Mouse (Mus musculus) heart, postnatal 0 days (tissue): ENCODE measurements around the gene G6pc2. TPM values are rescaled to one million over a fixed set of nuclear protein-coding genes. Genes with fewer than 3 reads are reported as not detected.

Experiments
- ATAC-seq: fragments of 200-750 bp; cut with Nextera tagmentation; 2 replicates; pipeline ENCODE4 v1.8.0; 2017; ENCODE audit warnings: low read depth, moderate number of reproducible peaks, moderate library complexity; ENCODE audit not compliant: insufficient read depth
- DNase-seq: peaks from one replicate; pipeline ENCODE4 v3.0.0-alpha.2; 2016; ENCODE audit warnings: low spot score
- H3K27ac ChIP-seq: fragments of 300-500 bp; sonication (generic); 2 replicates; pipeline ENCODE4 v1.5.1; 2014; ENCODE audit warnings: low read depth, mild to moderate bottlenecking
- H3K27me3 ChIP-seq: fragments of 300-500 bp; sonication (generic); 2 replicates; pipeline ENCODE4 v1.6.1; 2014; ENCODE audit warnings: low read length, mixed read lengths; ENCODE audit not compliant: control insufficient read depth, insufficient read depth
- H3K36me3 ChIP-seq: fragments of 300-500 bp; sonication (generic); replicated peaks from 2 replicates; pipeline ENCODE4 v1.6.1; 2014; ENCODE audit warnings: low read length, mixed read lengths; ENCODE audit not compliant: control insufficient read depth, insufficient read depth
- H3K4me1 ChIP-seq: fragments of 300-500 bp; sonication (generic); 2 replicates; pipeline ENCODE4 v1.6.1; 2014; ENCODE audit warnings: antibody characterized with exemption; ENCODE audit not compliant: control insufficient read depth, insufficient read depth
- H3K4me2 ChIP-seq: fragments of 300-500 bp; sonication (generic); 2 replicates; pipeline ENCODE4 v1.6.1; 2014; ENCODE audit warnings: low read depth, mild to moderate bottlenecking, low read length, moderate library complexity
- H3K4me3 ChIP-seq: fragments of 300-500 bp; sonication (generic); 2 replicates; pipeline ENCODE4 v1.5.1; 2014; ENCODE audit warnings: low read depth, low read length
- H3K9ac ChIP-seq: fragments of 300-500 bp; sonication (generic); replicated peaks from 2 replicates; pipeline ENCODE4 v1.6.1; 2014; ENCODE audit warnings: low read depth, low read length, mixed read lengths
- H3K9me3 ChIP-seq: fragments of 300-500 bp; sonication (generic); replicated peaks from 2 replicates; pipeline ENCODE4 v1.6.1; 2016; ENCODE audit warnings: low read length; ENCODE audit not compliant: control insufficient read depth
- CTCF ChIP-seq: IDR thresholded peaks from 2 replicates; pipeline ENCODE4 v1.5.1; 2016; ENCODE audit warnings: antibody characterized with exemption, control low read depth, low read depth
- EP300 ChIP-seq: IDR thresholded peaks from 2 replicates; pipeline ENCODE4 v1.6.1; 2016; ENCODE audit warnings: antibody characterized with exemption, low read depth
- WGBS: fragments of 180-500 bp; shearing (Covaris S2); extraction: QIAGEN DNeasy Blood & Tissue Kit; methylation state at CpG from one replicate; pipeline ENCODE4 v1.1.7; 2014; 5-methylcytosine and 5-hydroxymethylcytosine counted together
- polyA plus RNA-seq: library from polyadenylated mRNA; unstranded; fragments of >200 nt; fragmentation: Nextera tagmentation; extraction: Ambion mirVana; gene quantifications from 2 replicates; pipeline ENCODE4 v1.2.1, GENCODE M21; 2015
- total RNA-seq: library from RNA; depleted of rRNA; stranded (reverse); fragments of >200 nt; gene quantifications from 2 replicates; pipeline ENCODE4 v1.2.3, GENCODE M21; 2014; ENCODE audit warnings: low replicate concordance; rRNA removed

Gene G6pc2
- total and polyA plus RNA-seq, 2 experiments from 2014 or later = not detected

DNA sequence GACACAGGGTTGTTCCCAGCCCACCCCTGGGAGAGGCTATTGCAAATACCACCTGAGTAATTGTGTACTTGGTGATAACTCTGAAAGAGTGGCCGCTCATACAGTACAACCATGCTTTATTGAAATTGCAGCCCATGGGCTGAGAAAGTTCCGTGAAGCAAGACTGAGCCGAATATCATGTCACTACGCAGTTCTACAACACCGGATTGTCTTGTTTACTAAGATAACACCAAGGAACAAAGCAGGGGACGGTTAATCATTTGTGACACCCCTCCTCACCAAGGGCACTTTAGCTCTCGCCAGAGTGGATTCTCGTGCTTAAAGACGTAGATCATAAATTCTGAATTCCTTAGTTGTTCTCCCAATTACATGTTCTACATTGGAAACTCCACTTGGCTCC lies 28.4 kb downstream of the G6pc2 start:
- 74% methylated on average over 9 of the region's 9 CpGs for WGBS
- H3K4me3 ChIP-seq = no peak overlapping the region

DNA sequence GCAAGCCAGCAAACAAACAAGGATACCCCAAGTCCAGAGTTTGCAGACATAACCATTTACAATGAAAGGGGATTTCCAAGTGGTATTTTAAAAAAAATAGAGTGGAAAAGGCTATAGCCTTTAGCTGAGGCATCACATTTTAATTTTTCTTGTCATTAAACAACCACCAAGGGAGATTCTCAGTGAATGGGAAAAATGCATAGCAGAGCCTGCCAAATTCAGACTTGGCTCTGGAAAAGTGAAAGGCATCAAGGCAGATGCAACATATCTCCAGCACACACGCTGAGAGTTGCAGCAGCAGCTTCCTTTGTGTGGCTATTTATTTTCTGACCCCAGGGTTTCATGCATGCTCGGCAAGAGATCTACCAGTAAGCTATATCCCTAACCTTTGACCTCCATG lies 34.1 kb downstream of the G6pc2 start:
- H3K4me3 ChIP-seq = no peak overlapping the region
- WGBS = 39% methylated on average over 2 of the region's 2 CpGs
- no peaks in the 10 kb centered on the region for H3K9me3 ChIP-seq
- H3K36me3 ChIP-seq = no peaks in the 10 kb centered on the region
- no peak overlapping the region for H3K9ac ChIP-seq
- H3K4me2 ChIP-seq = no peak overlapping the region
- no peaks in the 10 kb centered on the region for H3K27me3 ChIP-seq
- DNase-seq = no peak
- no peak overlapping the region for H3K27ac ChIP-seq
- ATAC-seq = no peak
- H3K4me1 ChIP-seq = no peaks in the 10 kb centered on the region
- no peak for TF ChIP-seq CTCF
- no peak for TF ChIP-seq EP300

More for the DNA sequence above, 28.4 kb downstream of the G6pc2 start:
- H3K27ac ChIP-seq = no peak overlapping the region
- H3K9me3 ChIP-seq = no peaks in the 10 kb centered on the region
- no peak overlapping the region for H3K9ac ChIP-seq
- H3K4me1 ChIP-seq = no peaks in the 10 kb centered on the region
- DNase-seq (no peak), ATAC-seq (no peak)
- no peaks in the 10 kb centered on the region for H3K27me3 ChIP-seq
- TF ChIP-seq EP300 = no peak
- TF ChIP-seq CTCF = no peak
- no peaks in the 10 kb centered on the region for H3K36me3 ChIP-seq
- no peak overlapping the region for H3K4me2 ChIP-seq

DNA sequence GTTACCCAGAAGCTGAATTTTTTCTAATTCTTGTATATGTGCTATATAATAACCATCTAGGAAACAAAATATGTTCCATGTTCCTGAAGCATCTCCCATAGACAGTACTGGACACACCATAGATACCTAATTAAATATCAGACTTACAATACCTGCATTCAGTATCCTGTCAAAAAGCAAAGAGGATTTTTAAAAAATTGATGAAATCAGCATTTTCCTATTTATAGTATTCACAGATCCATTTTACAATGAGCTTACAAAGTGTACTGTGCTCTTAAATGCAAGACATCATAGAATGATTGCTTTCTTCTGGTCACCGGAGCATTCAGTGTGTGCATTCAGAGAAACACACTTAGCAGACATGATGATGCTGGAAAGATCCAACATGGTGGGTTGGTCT lies 36.2 kb downstream of the G6pc2 start:
- no peak for TF ChIP-seq EP300
- no peak for TF ChIP-seq CTCF
- no peaks in the 10 kb centered on the region for H3K27me3 ChIP-seq
- no peak overlapping the region for H3K27ac ChIP-seq
- no peak for ATAC-seq
- 97% methylated on average over 1 of the region's 1 CpGs for WGBS
- H3K9me3 ChIP-seq = no peaks in the 10 kb centered on the region
- H3K4me3 ChIP-seq = no peak overlapping the region
- no peaks in the 10 kb centered on the region for H3K36me3 ChIP-seq
- no peak overlapping the region for H3K4me2 ChIP-seq
- DNase-seq = no peak
- H3K9ac ChIP-seq = no peak overlapping the region
- no peaks in the 10 kb centered on the region for H3K4me1 ChIP-seq

- 61% methylated on average over 16 of the region's 16 CpGs for WGBS
- Histone ChIP-seq H3K4me2 (no peak overlapping the region), H3K9me3 (no peaks in the 10 kb centered on the region), H3K4me1 (no peaks in the 10 kb centered on the region), H3K4me3 (no peak overlapping the region), H3K27ac (no peak overlapping the region), H3K9ac (no peak overlapping the region), H3K27me3 (no peaks in the 10 kb centered on the region), H3K36me3 (no peaks in the 10 kb centered on the region)
- TF ChIP-seq EP300 (no peak), CTCF (no peak)
- ATAC-seq (no peak), DNase-seq (no peak)
Measured at GRCm38 (mm10) chr2:69248221-69248755, 37.4 kb downstream of the G6pc2 start.

DNA sequence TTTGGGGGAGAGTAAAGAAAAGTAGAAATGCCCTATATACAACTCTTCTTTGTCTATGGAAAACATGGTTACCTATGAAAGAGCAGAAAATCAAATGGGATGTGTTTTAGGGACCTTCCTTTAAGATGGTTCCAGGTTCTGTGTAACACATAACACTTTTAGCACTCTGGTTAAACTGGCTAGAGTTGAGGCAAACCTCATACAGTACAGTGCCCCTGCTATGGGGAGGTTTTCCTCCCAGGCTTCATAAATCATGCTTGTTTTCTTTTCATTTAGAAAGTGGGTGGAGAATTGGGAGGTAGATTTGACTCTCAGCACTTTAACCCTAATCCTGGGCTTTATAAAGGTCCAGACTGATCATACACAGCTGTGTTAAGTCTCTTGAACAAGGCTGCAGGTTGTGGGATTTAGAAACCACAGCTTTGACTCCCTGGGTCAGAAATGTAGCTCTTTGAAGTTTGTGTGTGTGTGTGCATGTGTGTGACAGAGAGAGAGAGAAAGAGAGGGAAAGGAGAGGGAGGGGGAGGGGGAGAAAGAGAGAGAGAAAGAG lies 53.3 kb downstream of the G6pc2 start:
- no peak overlapping the region for H3K4me3 ChIP-seq
- DNase-seq = no peak
- H3K9me3 ChIP-seq = no peaks in the 10 kb centered on the region
- no peak overlapping the region for H3K4me2 ChIP-seq
- no peaks in the 10 kb centered on the region for H3K4me1 ChIP-seq
- no peak overlapping the region for H3K9ac ChIP-seq
- H3K27ac ChIP-seq = no peak overlapping the region
- no peak for ATAC-seq
- no peaks in the 10 kb centered on the region for H3K27me3 ChIP-seq
- no peak for TF ChIP-seq CTCF
- no peak for TF ChIP-seq EP300
- H3K36me3 ChIP-seq = no peaks in the 10 kb centered on the region

GRCm38 (mm10) chr2:69275875-69276274 lies 65.0 kb downstream of the G6pc2 start:
- H3K27me3 ChIP-seq = no peaks in the 10 kb centered on the region

More at GRCm38 (mm10) chr2:69275875-69276274, 65.0 kb downstream of the G6pc2 start:
- Histone ChIP-seq H3K27ac (no peak overlapping the region), H3K4me3 (no peak overlapping the region), H3K9ac (no peak overlapping the region), H3K4me1 (no peaks in the 10 kb centered on the region), H3K9me3 (no peaks in the 10 kb centered on the region), H3K36me3 (no peaks in the 10 kb centered on the region), H3K4me2 (no peak overlapping the region)
- TF ChIP-seq CTCF (peak; percentile 76), EP300 (no peak)
- DNase-seq (peak; percentile 81), ATAC-seq (0 out of 2 replicates have a peak, but pooled peaks have one; percentile 49)
- 0% methylated on average over 1 of the region's 1 CpGs for WGBS

Other genes with a start within 250 kb of the G6pc2 start
- gene Nostrin, start 75.3 kb upstream of the G6pc2 start, total RNA-seq = 1.1 and 6.9 TPM in 2 replicates
- gene Nostrin, start 75.3 kb upstream of the G6pc2 start, polyA plus RNA-seq = 7.7 and 8.4 TPM in 2 replicates
- 21.2 and 46.5 TPM in 2 replicates for gene Spc25, start 4.9 kb upstream of the G6pc2 start, total RNA-seq
- gene Spc25, start 4.9 kb upstream of the G6pc2 start, polyA plus RNA-seq = 47.8 and 57.2 TPM in 2 replicates
- gene Abcb11, start 131.5 kb downstream of the G6pc2 start, total RNA-seq = not detected in 2 replicates
- not detected in 2 replicates for gene Abcb11, start 131.5 kb downstream of the G6pc2 start, polyA plus RNA-seq
- gene Dhrs9, start 169.4 kb downstream of the G6pc2 start, total RNA-seq = 0.04 TPM in 1 of 2 replicates, not detected in the other
- 0.03 and 0.05 TPM in 2 replicates for gene Dhrs9, start 169.4 kb downstream of the G6pc2 start, polyA plus RNA-seq